Mouse (Mus musculus): ENCODE measurements at regions not wholly inside any gene's neighbourhood (a gene's known extent, or its start where the extent isn't known, plus 50 kb on each side); places are given as distances from the start of the nearest gene placed in this dataset.

- H3K4me3 ChIP-seq (replicated peaks in 1 of 3; ENCODE audit: low read depth in 2 of 3, low read length in 2 of 3, poor library complexity in 1 of 3), result no peak overlapping the region
- H3K36me3 ChIP-seq (replicated peaks in 1 of 2; ENCODE audit: control insufficient read depth in 1 of 2, insufficient read depth in 1 of 2, low read length in 1 of 2), result no peaks in the 10 kb centered on the region
- in situ Hi-C loops (cut with MboI; ENCODE audit: low pct_ligation_motif_present, low pct_unique_long_range_greater_than_20kb, low sequenced_read_pairs) (no loop called here), dilution Hi-C loops (cut with MboI; ENCODE audit: extremely low pct_ligation_motif_present, extremely low pct_unique_long_range_greater_than_20kb, low sequenced_read_pairs) (no loop called here)
- H3K79me2 ChIP-seq (replicated peaks; ENCODE audit: control insufficient read depth, extremely low read depth, insufficient read depth, poor library complexity, severe bottlenecking), result no peaks in the 10 kb centered on the region
- no peak overlapping the region; the same call in 1 of the 2 replicates for H3K4me2 ChIP-seq (ENCODE audit: insufficient read depth, low read depth, poor library complexity, severe bottlenecking)
- no peaks in the 10 kb centered on the region for H3K27me3 ChIP-seq (replicated peaks)
- DNase-seq (ENCODE audit: extremely low read depth), result peak; percentile 93
- H3K9me3 ChIP-seq (replicated peaks; ENCODE audit: low read length), result no peaks in the 10 kb centered on the region
- peaks cover 0 to 15% of the 10 kb centered on the region in 2 experiments; a peak in 2 of 4 replicates for H3K4me1 ChIP-seq (ENCODE audit: control insufficient read depth in 1 of 2, insufficient read depth in 2 of 2)
- TF ChIP-seq SMC3 (IDR thresholded peaks at IDR 0.05; ENCODE audit: low read depth, low read length) (peak; percentile 94), NELFE (IDR thresholded peaks at IDR 0.05; ENCODE audit: low read depth, low read length) (peak; percentile 38; the same call in 1 of the 2 replicates), ELF1 (IDR thresholded peaks at IDR 0.05; ENCODE audit: low read depth, low read length) (peak; percentile 60), HCFC1 (IDR thresholded peaks at IDR 0.05; ENCODE audit: low read depth, low read length) (peak; percentile 18; the same call in 1 of the 2 replicates), ZC3H11A (IDR thresholded peaks at IDR 0.05; ENCODE audit: low read depth, low read length) (peak; percentile 68), MXI1 (IDR thresholded peaks at IDR 0.05; ENCODE audit: low read depth, low read length) (no peak), POLR2AphosphoS2 (IDR thresholded peaks at IDR 0.05; ENCODE audit: low read depth, low read length) (no peak), SIN3A (IDR thresholded peaks at IDR 0.05; ENCODE audit: low read length) (no peak), RAD21 (IDR thresholded peaks at IDR 0.05; ENCODE audit: low read depth, low read length) (peak; percentile 91), CTCF (conservative IDR thresholded peaks at IDR 0.05 in 1 of 2, IDR thresholded peaks at IDR 0.05 in 1 of 2; ENCODE audit: low read depth in 2 of 2, low read length in 2 of 2) (peak; percentile 54 to 93; a peak in 3 of 4 replicates)
- H3K27ac ChIP-seq (ENCODE audit: insufficient read depth, low read depth), result no peak overlapping the region
- no peak overlapping the region for H3K9ac ChIP-seq (ENCODE audit: insufficient read depth, low read depth)
Measured at GRCm38 (mm10) chr5:43422815-43423687, 92.3 kb upstream of the C1qtnf7 start.

GRCm38 (mm10) chr5:43424551-43425257 is 90.6 kb upstream of the C1qtnf7 start:
- H3K4me3 ChIP-seq (replicated peaks in 1 of 3; ENCODE audit: low read depth in 2 of 3, low read length in 2 of 3, poor library complexity in 1 of 3), result no peak overlapping the region
- H3K27ac ChIP-seq (ENCODE audit: insufficient read depth, low read depth), result no peak overlapping the region
- H3K79me2 ChIP-seq (replicated peaks; ENCODE audit: control insufficient read depth, extremely low read depth, insufficient read depth, poor library complexity, severe bottlenecking), result no peaks in the 10 kb centered on the region
- DNase-seq (ENCODE audit: extremely low read depth), result no peak
- no peaks in the 10 kb centered on the region for H3K27me3 ChIP-seq (replicated peaks)
- no peak overlapping the region for H3K9ac ChIP-seq (ENCODE audit: insufficient read depth, low read depth)
- TF ChIP-seq MAX (IDR thresholded peaks at IDR 0.05; ENCODE audit: low read length) (no peak), MEF2A (IDR thresholded peaks at IDR 0.05; ENCODE audit: borderline replicate concordance, low read depth, low read length) (no peak), CTCF (conservative IDR thresholded peaks at IDR 0.05 in 1 of 2, IDR thresholded peaks at IDR 0.05 in 1 of 2; ENCODE audit: low read depth in 2 of 2, low read length in 2 of 2) (no peak), USF1 (IDR thresholded peaks at IDR 0.05; ENCODE audit: low read depth, low read length) (no peak), IRF4 (IDR thresholded peaks at IDR 0.05; ENCODE audit: low read depth, low read length) (no peak), ETS1 (conservative IDR thresholded peaks at IDR 0.05; ENCODE audit: low read depth, low read length) (no peak), MAFK (IDR thresholded peaks at IDR 0.05; ENCODE audit: insufficient replicate concordance, low read length) (no peak), POLR2A (IDR thresholded peaks at IDR 0.05; ENCODE audit: low read depth, low read length) (no peak), USF2 (conservative IDR thresholded peaks at IDR 0.05; ENCODE audit: low read depth, low read length) (no peak), ZC3H11A (IDR thresholded peaks at IDR 0.05; ENCODE audit: low read depth, low read length) (no peak), KAT2A (IDR thresholded peaks at IDR 0.05; ENCODE audit: insufficient replicate concordance, low read length) (no peak), BHLHE40 (IDR thresholded peaks at IDR 0.05; ENCODE audit: low read depth, low read length) (no peak), RCOR1 (conservative IDR thresholded peaks at IDR 0.05; ENCODE audit: low read depth, low read length) (no peak), NELFE (IDR thresholded peaks at IDR 0.05; ENCODE audit: low read depth, low read length) (no peak), SMC3 (IDR thresholded peaks at IDR 0.05; ENCODE audit: low read depth, low read length) (no peak), JUN (IDR thresholded peaks at IDR 0.05; ENCODE audit: insufficient read depth, low read depth, low read length) (no peak), RAD21 (IDR thresholded peaks at IDR 0.05; ENCODE audit: low read depth, low read length) (no peak), UBTF (IDR thresholded peaks at IDR 0.05; ENCODE audit: low read depth, low read length) (no peak), GABPA (IDR thresholded peaks at IDR 0.05; ENCODE audit: insufficient replicate concordance, low read depth, low read length) (no peak)
- in situ Hi-C loops (cut with MboI; ENCODE audit: low pct_ligation_motif_present, low pct_unique_long_range_greater_than_20kb, low sequenced_read_pairs) (no loop called here), dilution Hi-C loops (cut with MboI; ENCODE audit: extremely low pct_ligation_motif_present, extremely low pct_unique_long_range_greater_than_20kb, low sequenced_read_pairs) (no loop called here)
- H3K4me1 ChIP-seq (ENCODE audit: control insufficient read depth in 1 of 2, insufficient read depth in 2 of 2), result peaks cover 0 to 15% of the 10 kb centered on the region in 2 experiments; a peak in 2 of 4 replicates
- H3K9me3 ChIP-seq (replicated peaks; ENCODE audit: low read length), result no peaks in the 10 kb centered on the region
- H3K4me2 ChIP-seq (ENCODE audit: insufficient read depth, low read depth, poor library complexity, severe bottlenecking), result no peak overlapping the region
- no peaks in the 10 kb centered on the region for H3K36me3 ChIP-seq (replicated peaks in 1 of 2; ENCODE audit: control insufficient read depth in 1 of 2, insufficient read depth in 1 of 2, low read length in 1 of 2)
